32 mouse cellular contexts compared by ENCODE assay signal in the genomic region with DNA sequence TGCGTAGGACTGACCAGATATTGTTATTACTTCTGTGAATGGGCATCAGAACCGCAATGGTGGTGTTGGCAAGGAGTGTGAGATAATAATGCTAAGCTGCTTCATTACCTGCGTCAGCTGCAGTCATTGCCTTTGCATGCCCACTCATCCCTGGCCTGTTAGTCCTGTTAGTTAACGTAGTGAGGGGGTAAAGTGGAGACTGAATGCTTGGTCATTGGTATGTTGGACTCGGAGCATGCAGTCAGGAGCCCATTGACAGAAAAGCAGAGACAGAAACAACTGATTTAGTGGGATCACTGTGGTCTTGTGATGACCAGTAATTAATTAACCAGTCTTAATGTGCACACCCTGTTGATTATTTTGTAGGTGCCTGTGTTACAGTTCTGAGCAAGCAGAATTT.
"Had no signal": no experiment of that assay in that cellular context is flagged by ENCODE, and none has a peak within 500 bp of the region (broad histone marks: within the 10 kb centered on the region; RNA-seq: fewer than 3 reads in every experiment).

No protein-coding gene starts in this region.

- H3K9ac ChIP-seq: limb, embryonic 12.5 days; limb, embryonic 13.5 days; limb, embryonic 15.5 days; liver, embryonic 12.5 days; liver, embryonic 13.5 days; liver, embryonic 14.5 days; liver, embryonic 15.5 days; liver, postnatal 0 days; lung, embryonic 14.5 days; lung, embryonic 15.5 days; midbrain, embryonic 12.5 days; midbrain, embryonic 13.5 days; midbrain, embryonic 15.5 days; neural tube, embryonic 12.5 days had no signal

- H3K27me3 ChIP-seq: limb, embryonic 12.5 days; limb, embryonic 13.5 days; limb, embryonic 15.5 days; liver, embryonic 12.5 days; liver, embryonic 13.5 days; liver, embryonic 15.5 days; lung, embryonic 15.5 days; megakaryocyte, embryonic 14.5 days; midbrain, embryonic 12.5 days; midbrain, embryonic 13.5 days; midbrain, embryonic 15.5 days; neural tube, embryonic 12.5 days had no signal

- DNase-seq: left cerebral cortex, postnatal 4 days; liver; liver, embryonic 13.5 days; liver, postnatal 0 days; lung, adult 18-20 months; lung, adult 2 months; lung, embryonic 14.5 days; lung, postnatal 10 days; lung, postnatal 14 days; lung, postnatal 36 days; lung, postnatal 4 days; midbrain, embryonic 14.5 days had no signal

- ATAC-seq: liver, embryonic 12.5 days; liver, postnatal 0 days; lung, postnatal 0 days; midbrain, embryonic 13.5 days; midbrain, embryonic 15.5 days; midbrain, embryonic 16.5 days had no signal

- H3K9me3 ChIP-seq: limb, embryonic 10.5 days; limb, embryonic 12.5 days; limb, embryonic 13.5 days; limb, embryonic 15.5 days; liver, embryonic 12.5 days; liver, embryonic 13.5 days; liver, embryonic 15.5 days; lung, embryonic 15.5 days; megakaryocyte, embryonic 14.5 days; midbrain, embryonic 10.5 days; midbrain, embryonic 12.5 days; midbrain, embryonic 13.5 days; midbrain, embryonic 15.5 days; neural tube, embryonic 12.5 days had no signal

- H3K4me3 ChIP-seq: limb, embryonic 10.5 days; limb, embryonic 12.5 days; limb, embryonic 13.5 days; limb, embryonic 15.5 days; liver, embryonic 12.5 days; liver, embryonic 13.5 days; liver, embryonic 15.5 days; lung, embryonic 15.5 days; megakaryocyte, embryonic 14.5 days; midbrain, embryonic 10.5 days; midbrain, embryonic 12.5 days; midbrain, embryonic 13.5 days; midbrain, embryonic 15.5 days; myocyte; neural tube, embryonic 12.5 days had no signal

- H3K27ac ChIP-seq: limb, embryonic 10.5 days; limb, embryonic 12.5 days; limb, embryonic 13.5 days; limb, embryonic 15.5 days; liver, embryonic 12.5 days; liver, embryonic 13.5 days; liver, embryonic 14.5 days; liver, embryonic 15.5 days; lung, embryonic 15.5 days; macrophage; midbrain, embryonic 10.5 days; midbrain, embryonic 12.5 days; midbrain, embryonic 13.5 days; midbrain, embryonic 15.5 days; neural tube, embryonic 12.5 days had no signal

- H3K4me2 ChIP-seq: limb, embryonic 12.5 days; limb, embryonic 13.5 days; limb, embryonic 15.5 days; liver, embryonic 11.5 days; liver, embryonic 12.5 days; liver, embryonic 13.5 days; liver, embryonic 15.5 days; lung, embryonic 14.5 days; lung, embryonic 15.5 days; midbrain, embryonic 11.5 days; midbrain, embryonic 12.5 days; midbrain, embryonic 13.5 days; midbrain, embryonic 15.5 days; neural tube, embryonic 12.5 days had no signal

- H3K4me1 ChIP-seq: limb, embryonic 10.5 days; limb, embryonic 12.5 days; limb, embryonic 13.5 days; limb, embryonic 15.5 days; liver, embryonic 12.5 days; liver, embryonic 13.5 days; liver, embryonic 15.5 days; lung, embryonic 15.5 days; midbrain, embryonic 10.5 days; midbrain, embryonic 12.5 days; midbrain, embryonic 13.5 days; midbrain, embryonic 15.5 days; neural tube, embryonic 12.5 days had no signal
